Mouse (Mus musculus): ENCODE measurements at regions not wholly inside any gene's neighbourhood (a gene's known extent, or its start where the extent isn't known, plus 50 kb on each side); places are given as distances from the start of the nearest gene placed in this dataset.

DNA sequence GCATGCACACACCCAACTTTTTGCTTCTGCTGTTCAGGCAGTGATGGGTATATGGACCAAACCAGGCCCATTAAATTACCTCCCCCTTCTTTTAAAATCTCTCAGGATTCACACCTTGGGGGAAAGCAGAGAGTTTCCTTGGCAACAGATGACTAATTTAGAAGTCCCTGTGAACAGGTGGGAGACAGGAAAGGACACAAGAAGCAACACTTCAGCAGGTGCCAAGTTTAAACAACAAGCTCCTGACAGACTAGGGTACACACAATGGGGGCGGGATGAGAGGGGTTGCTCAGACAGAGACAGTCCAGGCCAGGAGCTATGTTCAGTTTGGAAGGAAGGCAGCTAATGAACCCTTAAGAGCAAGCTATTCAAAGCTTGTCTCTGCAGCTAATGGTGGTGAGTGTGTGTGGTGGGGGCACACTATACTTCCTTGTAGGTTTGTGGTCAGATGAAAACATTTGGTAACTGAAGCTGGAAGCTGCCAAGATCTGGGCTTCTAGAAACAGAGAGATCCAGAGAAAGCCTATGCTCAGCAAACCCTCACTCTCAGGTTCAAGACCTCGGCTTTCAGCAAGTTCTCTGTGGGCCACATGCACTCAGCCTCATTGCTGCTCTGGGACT is 283.0 kb upstream of the Tle3 start:
- no peak for TF ChIP-seq CTCF (IDR thresholded peaks at IDR 0.05)
- in situ Hi-C loops (cut with MboI; ENCODE audit: low pct_unique_long_range_greater_than_20kb), result no loop called here
- no peak for ATAC-seq
- peaks cover 10% of the 10 kb centered on the region for H3K27me3 ChIP-seq
- no peak for DNase-seq (ENCODE audit: low read depth, low spot score)
- ChIA-PET POLR2A (no interaction called here), CTCF (interaction anchor here (0.9 kb wide), 1 partner anchor 14 kb away, joined by 3 read pairs; no protein-coding TSS in a partner anchor)

DNA sequence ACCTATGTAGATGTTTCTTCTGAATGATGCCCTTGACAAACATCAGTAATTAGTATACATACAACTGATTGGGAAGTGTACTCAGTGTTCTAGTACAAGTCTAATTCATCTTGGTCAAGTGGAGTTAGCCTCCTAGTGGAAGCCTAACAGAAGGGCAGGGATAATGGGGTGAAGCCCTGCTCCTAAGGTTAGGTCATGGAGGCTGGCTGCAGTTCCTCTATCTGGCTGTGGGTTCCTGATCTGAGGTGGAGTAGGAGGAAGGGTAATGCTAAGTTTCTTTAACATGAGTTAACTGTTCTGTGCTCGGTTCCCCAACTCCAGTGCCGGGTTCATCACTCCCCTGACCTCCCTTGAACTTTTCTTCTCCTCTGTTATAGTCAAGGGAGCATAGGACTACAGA is 281.1 kb upstream of the Tle3 start:
- no peak for DNase-seq (ENCODE audit: low read depth, low spot score)
- in situ Hi-C loops (cut with MboI; ENCODE audit: low pct_unique_long_range_greater_than_20kb), result no loop called here
- TF ChIP-seq CTCF (IDR thresholded peaks at IDR 0.05), result no peak
- CTCF ChIA-PET, result no interaction called here
- ATAC-seq, result no peak
- POLR2A ChIA-PET, result no interaction called here
- peaks cover 6% of the 10 kb centered on the region for H3K27me3 ChIP-seq

DNA sequence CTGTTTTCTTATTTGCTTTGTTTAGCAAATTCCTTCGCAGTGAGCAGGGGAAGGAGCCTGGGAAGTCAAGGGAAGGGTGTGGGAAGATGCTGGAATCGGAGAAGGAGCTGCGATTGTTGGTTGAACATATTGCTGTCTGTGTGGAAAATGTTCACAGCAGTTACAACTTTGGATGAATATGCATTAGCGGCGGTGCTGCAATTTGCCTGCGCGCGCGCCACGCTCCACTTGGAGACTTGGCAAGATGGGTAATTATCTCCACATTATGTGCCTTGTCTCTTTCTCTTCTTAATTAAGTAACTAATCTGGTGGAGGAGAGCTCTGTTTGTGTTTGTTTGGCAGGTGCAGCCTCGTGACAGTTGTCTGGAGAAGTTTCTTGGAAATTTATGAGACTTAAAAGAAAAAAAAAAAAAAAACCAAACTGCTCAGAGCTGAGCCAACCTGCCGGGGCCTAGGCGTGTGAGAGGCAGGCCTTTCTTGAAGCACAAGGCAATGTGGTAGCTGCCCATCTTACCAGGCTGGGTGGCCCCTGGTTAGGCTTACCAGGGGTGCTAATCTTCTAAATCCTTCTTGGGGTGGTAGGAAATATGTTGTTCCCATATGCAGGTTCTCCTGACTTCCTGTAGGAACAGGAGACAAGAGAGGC is 279.2 kb upstream of the Tle3 start:
- no peak for DNase-seq (ENCODE audit: low read depth, low spot score)
- POLR2A ChIA-PET, result no interaction called here
- no peak for ATAC-seq
- TF ChIP-seq CTCF (IDR thresholded peaks at IDR 0.05), result no peak
- CTCF ChIA-PET, result interaction anchor here (0.7 kb wide), 1 partner anchor 15 kb away, joined by 3 read pairs; no protein-coding TSS in a partner anchor
- in situ Hi-C loops (cut with MboI; ENCODE audit: low pct_unique_long_range_greater_than_20kb), result no loop called here
- peaks cover 6% of the 10 kb centered on the region for H3K27me3 ChIP-seq

GRCm38 (mm10) chr9:61095069-61095775 is 276.9 kb upstream of the Tle3 start:
- ChIA-PET CTCF (no interaction called here), POLR2A (no interaction called here)
- DNase-seq (ENCODE audit: low read depth, low spot score) (no peak), ATAC-seq (no peak)
- peaks cover 6% of the 10 kb centered on the region for H3K27me3 ChIP-seq
- in situ Hi-C loops (cut with MboI; ENCODE audit: low pct_unique_long_range_greater_than_20kb), result no loop called here
- no peak for TF ChIP-seq CTCF (IDR thresholded peaks at IDR 0.05)

- CTCF ChIA-PET, result no interaction called here
- DNase-seq (ENCODE audit: low read depth, low spot score) (peak; percentile 38), ATAC-seq (no peak)
- POLR2A ChIA-PET, result no interaction called here
- in situ Hi-C loops (cut with MboI; ENCODE audit: low pct_unique_long_range_greater_than_20kb), result no loop called here
- no peaks in the 10 kb centered on the region for H3K27me3 ChIP-seq
- no peak for TF ChIP-seq CTCF (IDR thresholded peaks at IDR 0.05)
Observed at GRCm38 (mm10) chr9:61101741-61102450, 270.3 kb upstream of the Tle3 start.

- ChIA-PET POLR2A (no interaction called here), CTCF (no interaction called here)
- peaks cover 3% of the 10 kb centered on the region for H3K27me3 ChIP-seq
- TF ChIP-seq CTCF (IDR thresholded peaks at IDR 0.05), result no peak
- ATAC-seq, result no peak
- no peak for DNase-seq (ENCODE audit: low read depth, low spot score)
- in situ Hi-C loops (cut with MboI; ENCODE audit: low pct_unique_long_range_greater_than_20kb), result no loop called here
Observed at GRCm38 (mm10) chr9:61102451-61103358, 269.5 kb upstream of the Tle3 start.

- POLR2A ChIA-PET, result interaction anchor here (0.5 kb wide), 1 partner anchor 167 kb away, joined by 3 read pairs; no protein-coding TSS in a partner anchor
- DNase-seq (ENCODE audit: low read depth, low spot score) (no peak), ATAC-seq (no peak)
- peaks cover 10% of the 10 kb centered on the region for H3K27me3 ChIP-seq
- CTCF ChIA-PET, result no interaction called here
- in situ Hi-C loops (cut with MboI; ENCODE audit: low pct_unique_long_range_greater_than_20kb), result no loop called here
- TF ChIP-seq CTCF (IDR thresholded peaks at IDR 0.05), result no peak
Observed at GRCm38 (mm10) chr9:61105550-61106280, 266.5 kb upstream of the Tle3 start.

DNA sequence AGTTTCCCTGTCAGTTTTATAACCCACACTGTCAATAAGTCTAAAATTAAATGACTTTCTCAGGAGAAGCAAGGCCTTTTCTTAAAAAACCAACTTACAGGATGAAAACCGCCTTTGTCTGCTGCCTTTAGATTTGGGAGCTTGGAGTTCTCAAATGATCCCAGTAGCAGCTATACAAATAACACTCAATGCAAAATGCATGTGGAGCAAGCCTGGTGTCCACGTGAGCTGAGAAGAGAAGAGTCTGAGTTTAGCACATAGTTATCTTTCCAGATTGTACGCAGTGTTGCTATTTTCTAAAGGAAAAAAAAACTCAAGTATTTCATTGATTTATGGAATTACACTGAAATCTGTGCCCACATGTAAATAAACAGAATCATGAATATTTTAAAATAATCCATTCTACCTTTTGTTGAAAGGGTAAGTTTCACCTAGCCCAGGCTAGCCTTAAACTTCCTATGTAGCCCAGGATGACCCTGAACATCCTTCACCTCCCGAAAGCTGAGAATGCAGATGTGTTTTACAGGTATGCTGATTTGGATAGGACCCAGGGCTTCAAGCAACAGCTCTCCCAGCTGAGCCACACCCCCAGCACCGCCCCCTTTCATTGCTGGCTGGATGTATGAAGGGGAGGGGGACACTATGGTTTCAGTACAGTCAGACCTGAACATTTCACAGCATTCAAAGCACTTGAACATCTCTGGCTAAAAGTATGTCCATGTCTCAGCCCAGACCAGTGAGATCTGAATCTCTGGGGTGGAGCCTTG is 262.5 kb upstream of the Tle3 start:
- in situ Hi-C loops (cut with MboI; ENCODE audit: low pct_unique_long_range_greater_than_20kb), result no loop called here
- DNase-seq (ENCODE audit: low read depth, low spot score) (no peak), ATAC-seq (no peak)
- ChIA-PET CTCF (no interaction called here), POLR2A (no interaction called here)
- no peak for TF ChIP-seq CTCF (IDR thresholded peaks at IDR 0.05)
- H3K27me3 ChIP-seq, result peaks cover 39% of the 10 kb centered on the region

- POLR2A ChIA-PET, result no interaction called here
- H3K27me3 ChIP-seq, result peaks cover 45% of the 10 kb centered on the region
- DNase-seq (ENCODE audit: low read depth, low spot score) (no peak), ATAC-seq (no peak)
- no peak for TF ChIP-seq CTCF (IDR thresholded peaks at IDR 0.05)
- in situ Hi-C loops (cut with MboI; ENCODE audit: low pct_unique_long_range_greater_than_20kb), result no loop called here
- CTCF ChIA-PET, result no interaction called here
Observed at GRCm38 (mm10) chr9:61111206-61111605, 261.0 kb upstream of the Tle3 start.

Measured in Patski (cell line).